Mouse (Mus musculus) liver, adult 2 months (tissue): Measurements from ENCODE around the gene Nup85.

Experiments used
- CTCF ChIP-seq: fragments of 200-500 bp; IDR thresholded peaks from 2 replicates; pipeline ENCODE4 v1.5.1; 2011; ENCODE audit warnings: low read depth, low read length, control low read depth
- POLR2A ChIP-seq: fragments of 200-500 bp; IDR thresholded peaks from 2 replicates; pipeline ENCODE4 v1.6.1; 2011; ENCODE audit warnings: low read length, control low read depth; ENCODE audit not compliant: insufficient read depth; ENCODE audit errors: extremely low read depth

GRCm38 (mm10) chr11:115516942-115517341 lies 47.3 kb upstream of the Nup85 start:
- TF ChIP-seq POLR2A (no peak), CTCF (no peak)
